Comparison of ENCODE assay signal across 24 mouse cellular contexts in genomic region chr2:141830496-141830895, GRCm38 (mm10).
DNase-seq lines count a peak whose midpoint lies in the region; ATAC-seq and TF ChIP-seq lines count a peak whose summit lies in the region.
"Had no signal": no experiment of that assay in that cellular context is flagged by ENCODE, and none has a peak within 500 bp of the region (broad histone marks: within the 10 kb centered on the region; RNA-seq: fewer than 3 reads in every experiment).

No protein-coding gene starts in this region.

- H3K36me3 ChIP-seq in kidney, embryonic 16.5 days (ENCODE audit: insufficient read depth, low read length): no peaks in the 10 kb centered on the region
- H3K36me3 ChIP-seq in kidney, adult 2 months (ENCODE audit: control insufficient read depth, insufficient read depth, low read length): no peaks in the 10 kb centered on the region
- no peaks in the 10 kb centered on the region for H3K36me3 ChIP-seq in kidney, embryonic 14.5 days (ENCODE audit: control insufficient read depth, insufficient read depth, low read length)
- H3K36me3 ChIP-seq: embryonic facial prominence, embryonic 10.5 days; embryonic facial prominence, embryonic 12.5 days; G1E had no signal

- no peak for ATAC-seq in kidney, embryonic 16.5 days (ENCODE audit: low FRiP score, low TSS enrichment)
- ATAC-seq in kidney, embryonic 14.5 days (ENCODE audit: low FRiP score, low TSS enrichment): no peak
- ATAC-seq: activated CD4-positive, CD25-positive, alpha-beta regulatory T cell, adult 4 months; CD4-positive, CD25-positive, alpha-beta regulatory T cell, adult 4 months; forebrain, embryonic 13.5 days; Patski had no signal

- H3K4me2 ChIP-seq in kidney, embryonic 16.5 days (replicated peaks; ENCODE audit: low read depth, low read length): no peak overlapping the region
- no peak overlapping the region for H3K4me2 ChIP-seq in kidney, embryonic 14.5 days (replicated peaks; ENCODE audit: low read depth, low read length)
- H3K4me2 ChIP-seq: embryonic facial prominence, embryonic 12.5 days; forebrain, embryonic 13.5 days had no signal

- no peaks in the 10 kb centered on the region for H3K4me1 ChIP-seq in kidney, embryonic 16.5 days (ENCODE audit: insufficient read depth, low read length)
- H3K4me1 ChIP-seq in kidney, adult 2 months (ENCODE audit: control insufficient read depth, insufficient read depth, low read length): no peaks in the 10 kb centered on the region
- H3K4me1 ChIP-seq in kidney, embryonic 14.5 days (ENCODE audit: control insufficient read depth, insufficient read depth, low read length): no peaks in the 10 kb centered on the region
- H3K4me1 ChIP-seq: forebrain, embryonic 13.5 days had no signal

- no peak overlapping the region for H3K4me3 ChIP-seq in kidney, embryonic 16.5 days (ENCODE audit: low read length)
- no peak overlapping the region for H3K4me3 ChIP-seq in kidney, adult 2 months (ENCODE audit: insufficient read depth, low read depth, low read length)
- H3K4me3 ChIP-seq in kidney, embryonic 14.5 days (ENCODE audit: low read length): no peak overlapping the region
- H3K4me3 ChIP-seq: embryonic facial prominence, embryonic 10.5 days; embryonic facial prominence, embryonic 12.5 days; forebrain, embryonic 13.5 days had no signal

- no peak overlapping the region for H3K27ac ChIP-seq in kidney, embryonic 16.5 days (ENCODE audit: low read length)
- H3K27ac ChIP-seq in kidney, adult 2 months (ENCODE audit: insufficient read depth, low read depth, low read length): no peak overlapping the region
- H3K27ac ChIP-seq in kidney, embryonic 14.5 days (ENCODE audit: low read depth, low read length): no peak overlapping the region
- H3K27ac ChIP-seq: embryonic facial prominence, embryonic 10.5 days; embryonic facial prominence, embryonic 12.5 days; forebrain, embryonic 13.5 days had no signal

- H3K9ac ChIP-seq in kidney, embryonic 16.5 days (replicated peaks; ENCODE audit: low read length): no peak overlapping the region
- no peak overlapping the region for H3K9ac ChIP-seq in kidney, embryonic 14.5 days (ENCODE audit: low read depth, low read length)
- H3K9ac ChIP-seq: embryonic facial prominence, embryonic 12.5 days; forebrain, embryonic 13.5 days had no signal

- TF ChIP-seq CTCF in kidney, adult 2 months (conservative IDR thresholded peaks at IDR 0.05; ENCODE audit: insufficient read depth, insufficient read length, low read depth, low read length): no peak

- H3K9me3 ChIP-seq in kidney, embryonic 16.5 days (ENCODE audit: low read length): no peaks in the 10 kb centered on the region
- no peaks in the 10 kb centered on the region for H3K9me3 ChIP-seq in kidney, embryonic 14.5 days (ENCODE audit: control insufficient read depth, low read length)
- H3K9me3 ChIP-seq: embryonic facial prominence, embryonic 10.5 days; embryonic facial prominence, embryonic 12.5 days; forebrain, embryonic 13.5 days had no signal

- WGBS in kidney, embryonic 16.5 days: 62% methylated on average over 2 of the region's 2 CpGs
- 48% methylated on average over 2 of the region's 2 CpGs for WGBS in kidney, adult 2 months
- 65% methylated on average over 2 of the region's 2 CpGs for WGBS in kidney, embryonic 14.5 days

- no peak for TF ChIP-seq POLR2A in kidney, adult 2 months (IDR thresholded peaks at IDR 0.05; ENCODE audit: low read depth, low read length)

- no peaks in the 10 kb centered on the region for H3K27me3 ChIP-seq in kidney, embryonic 16.5 days (ENCODE audit: insufficient read depth, low read length)
- H3K27me3 ChIP-seq in kidney, adult 2 months (replicated peaks; ENCODE audit: control insufficient read depth, insufficient read depth, low read length): no peaks in the 10 kb centered on the region
- no peaks in the 10 kb centered on the region for H3K27me3 ChIP-seq in kidney, embryonic 14.5 days (ENCODE audit: control insufficient read depth, insufficient read depth, low read length)
- H3K27me3 ChIP-seq: CH12.LX; embryonic facial prominence, embryonic 12.5 days; forebrain, embryonic 13.5 days; Patski had no signal

- DNase-seq in kidney, adult 11 months: peak; percentile 24
- DNase-seq in kidney, adult 2 months: peak; percentile 68
- no peak for DNase-seq in kidney, postnatal 14 days
- peak; percentile 60 for DNase-seq in kidney, adult 9 months
- peak; percentile 20 to 43 for DNase-seq in kidney, postnatal 36 days
- DNase-seq: adrenal gland, adult 8-10 months; adrenal gland, postnatal 14 days; adrenal gland, postnatal 36 days; B cell, adult 2 months; cerebellum, adult 11-12 months; cerebellum, adult 2 months; cerebellum, adult 9-10 months; cerebellum, postnatal 10 days; cerebellum, postnatal 25 days had no signal
